Mouse (Mus musculus) kidney, adult 11 months (tissue): ENCODE data around the gene Samhd1.
A peak's percentile ranks its signal among the peaks of the same experiment; 100 is the strongest.
"Not testable (repeated sequence)": the region's sequence is repeated elsewhere in the genome, so short reads cannot be mapped to it uniquely, and the experiment has no call there.

Experiments used
- DNase-seq: peaks from one replicate; pipeline ENCODE4 v3.0.0; 2022

The Samhd1 gene

GRCm38 (mm10) chr2:157135014-157135413 is at the start of gene Samhd1:
Gene Samhd1 (minus strand): TSS chr2:157135265.
- peak; percentile 95 for DNase-seq

- DNase-seq: no peak
These were observed 43.1 kb upstream of the Samhd1 start for GRCm38 (mm10) chr2:157178167-157178566.

DNA sequence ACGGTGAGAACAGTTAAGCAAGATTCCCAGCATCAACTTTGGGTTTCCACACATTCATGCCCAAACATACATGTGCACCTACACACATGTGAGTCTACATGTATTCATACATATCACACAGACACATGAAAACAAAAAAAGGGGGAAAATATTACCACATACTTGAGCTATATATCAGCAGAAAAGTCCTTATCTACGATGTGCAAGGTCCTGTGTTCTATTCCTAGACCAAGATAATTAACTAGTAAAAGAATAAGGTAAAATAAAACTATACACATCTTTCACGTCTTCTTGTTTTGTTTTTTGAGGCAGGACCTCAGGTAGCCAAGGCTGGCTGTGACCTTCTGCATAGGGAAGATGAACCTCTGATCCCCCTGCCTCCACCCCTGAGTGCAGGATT is 41.2 kb upstream of the Samhd1 start:
- DNase-seq: no peak

DNA sequence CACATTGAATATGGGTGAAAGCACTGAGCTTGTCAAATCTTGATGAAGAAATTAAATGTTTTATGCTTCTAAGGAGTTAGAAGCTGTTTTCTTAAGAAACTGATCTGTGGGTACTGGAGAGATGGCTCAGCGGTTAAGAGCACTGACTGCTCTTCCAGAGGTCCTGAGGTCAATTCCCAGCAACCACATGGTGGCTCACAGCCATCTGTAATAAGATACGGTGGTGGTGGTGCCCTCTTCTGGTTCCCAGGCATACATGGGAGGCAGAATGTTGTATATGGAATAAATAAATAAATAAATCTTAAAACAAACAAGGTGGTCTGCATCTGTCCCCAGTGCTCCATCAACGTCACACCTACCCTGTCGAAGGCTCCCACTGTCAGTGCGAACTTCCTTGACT is 39.4 kb upstream of the Samhd1 start:
- no peak for DNase-seq

DNA sequence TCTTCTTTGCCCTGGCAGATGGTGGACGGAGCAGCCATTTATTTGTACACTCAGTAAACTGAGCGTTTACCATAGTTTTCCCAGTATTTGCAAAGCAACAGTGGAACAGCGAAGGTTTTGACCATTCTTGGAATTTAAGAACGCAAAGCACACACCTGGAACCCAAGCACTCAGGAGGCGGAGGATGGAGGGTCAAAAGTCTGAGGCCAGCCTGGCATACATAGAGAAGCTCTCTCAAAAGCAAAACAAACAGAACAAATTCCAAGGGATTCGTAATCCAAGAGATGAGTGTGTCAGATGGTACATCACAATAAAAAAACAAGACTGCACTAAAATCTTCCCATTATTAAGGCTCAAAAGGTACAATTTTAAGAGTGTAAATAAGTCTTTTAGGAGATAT is 38.5 kb upstream of the Samhd1 start:
- no peak for DNase-seq

DNA sequence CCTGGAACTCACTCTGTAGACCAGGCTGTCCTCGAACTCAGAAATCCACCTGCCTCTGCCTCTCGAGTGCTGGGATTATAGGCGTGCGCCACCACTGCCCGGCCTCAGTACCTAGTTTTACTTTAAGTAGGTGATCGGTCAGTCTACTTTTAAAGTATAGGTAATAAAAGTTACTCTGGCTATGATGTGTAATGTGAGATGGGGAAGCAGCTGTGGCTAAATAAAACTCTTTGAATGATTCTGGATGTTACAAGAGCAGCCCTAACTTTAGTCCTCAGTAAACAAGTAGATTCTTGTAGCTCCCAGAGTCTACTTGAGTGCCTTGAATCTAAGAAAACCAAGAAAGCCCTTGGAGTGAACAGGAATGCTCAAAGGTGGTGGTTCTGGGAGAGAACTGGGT is 37.9 kb upstream of the Samhd1 start:
- no peak for DNase-seq

- DNase-seq: no peak
These were observed 35.6 kb upstream of the Samhd1 start for GRCm38 (mm10) chr2:157170626-157171025.

GRCm38 (mm10) chr2:157170166-157170565 is 35.1 kb upstream of the Samhd1 start:
- DNase-seq: no peak

DNA sequence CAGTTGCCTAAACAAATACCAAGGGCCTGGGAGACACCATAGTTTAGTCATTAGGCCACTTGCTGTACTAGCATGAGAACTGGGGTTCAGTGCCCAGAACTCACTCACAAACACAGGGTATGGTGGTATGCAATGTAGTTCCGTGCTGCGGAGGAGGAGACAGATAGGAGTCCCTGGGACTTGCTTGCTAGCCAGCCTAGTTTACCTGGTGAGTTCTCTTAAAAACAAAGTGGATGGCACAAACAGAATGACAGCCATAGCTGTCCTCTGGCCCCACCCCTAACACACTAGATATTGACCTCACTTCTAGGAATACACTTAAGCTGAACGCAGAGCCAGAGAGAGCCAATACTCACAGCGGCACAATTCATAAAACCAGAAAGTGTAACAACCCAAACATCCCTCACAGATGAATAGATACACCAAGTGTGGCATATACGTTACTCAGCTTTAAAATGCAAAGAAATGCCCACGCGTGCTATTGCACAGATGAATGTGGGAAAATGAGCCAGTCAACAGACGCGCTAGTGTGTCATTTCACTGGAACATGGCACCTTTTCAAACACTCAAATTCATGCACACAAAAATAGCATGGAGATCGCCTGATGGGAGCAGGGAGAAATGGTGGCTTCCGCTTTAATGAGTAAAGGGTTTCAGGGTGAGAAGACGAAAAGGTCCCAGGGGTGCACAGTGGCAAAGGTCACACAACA is 31.5 kb upstream of the Samhd1 start:
- no peak for DNase-seq

GRCm38 (mm10) chr2:157165312-157166224 is 30.5 kb upstream of the Samhd1 start:
- not testable (repeated sequence) for DNase-seq

DNA sequence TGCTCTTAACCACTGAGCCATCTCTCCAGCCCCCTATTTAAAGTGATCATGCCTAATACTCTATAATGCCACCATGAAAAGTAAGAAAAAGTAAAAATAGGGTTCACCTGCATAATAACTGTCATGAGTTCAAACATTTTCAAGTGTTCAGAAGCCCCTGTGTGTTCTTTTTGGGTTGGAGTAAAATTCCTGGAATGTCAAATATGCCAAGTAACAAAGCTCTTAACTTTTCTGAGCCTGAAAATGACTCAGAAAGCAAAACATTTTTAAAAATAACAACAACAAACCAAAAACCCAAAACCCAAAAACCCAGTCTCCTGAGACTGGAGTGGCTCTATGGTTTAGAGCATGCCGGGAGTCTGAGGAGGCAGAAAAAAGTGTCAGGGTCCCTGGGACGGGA is 29.0 kb upstream of the Samhd1 start:
- no peak for DNase-seq

DNA sequence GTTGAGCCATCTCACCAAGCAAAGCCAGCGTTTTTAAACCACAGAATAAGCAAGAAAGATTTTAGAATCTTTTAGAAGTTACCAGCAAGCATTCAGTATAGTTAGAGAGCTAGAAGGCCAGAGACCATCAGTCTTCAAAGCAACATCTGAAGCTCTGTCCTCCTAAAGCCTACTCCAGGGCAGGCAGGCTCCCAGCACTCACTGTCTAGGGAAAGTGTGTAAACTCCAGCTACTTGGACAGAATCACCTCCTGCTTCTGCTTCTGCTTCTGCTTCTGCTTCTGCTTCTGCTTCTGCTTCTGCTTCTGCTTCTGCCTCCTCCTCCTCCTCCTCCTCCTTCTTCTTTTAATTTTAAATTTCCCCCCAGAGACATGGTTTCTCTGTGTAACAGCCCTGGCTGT is 21.0 kb upstream of the Samhd1 start:
- DNase-seq: no peak

DNA sequence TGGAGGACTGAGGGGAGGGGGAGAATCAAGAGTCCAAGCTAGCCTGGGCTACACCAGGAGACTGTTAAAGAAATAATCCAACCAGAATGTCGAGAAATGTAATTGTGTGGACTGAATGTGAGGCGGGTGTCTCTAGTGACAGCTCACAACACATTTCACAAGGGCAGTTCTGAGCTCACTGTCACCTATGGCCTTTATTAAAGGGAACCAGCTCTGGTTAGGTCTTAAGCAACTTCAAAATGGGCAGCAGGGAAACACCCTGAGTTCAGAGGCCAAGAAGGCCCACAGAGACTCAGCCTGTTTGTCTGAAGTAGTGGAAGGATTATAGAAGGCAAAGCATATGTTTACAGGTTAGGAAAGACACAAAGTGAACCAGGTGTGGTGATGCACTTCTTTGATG is 18.2 kb upstream of the Samhd1 start:
- DNase-seq: no peak

- DNase-seq: no peak
These were observed 13.4 kb upstream of the Samhd1 start for GRCm38 (mm10) chr2:157148417-157148816.

DNA sequence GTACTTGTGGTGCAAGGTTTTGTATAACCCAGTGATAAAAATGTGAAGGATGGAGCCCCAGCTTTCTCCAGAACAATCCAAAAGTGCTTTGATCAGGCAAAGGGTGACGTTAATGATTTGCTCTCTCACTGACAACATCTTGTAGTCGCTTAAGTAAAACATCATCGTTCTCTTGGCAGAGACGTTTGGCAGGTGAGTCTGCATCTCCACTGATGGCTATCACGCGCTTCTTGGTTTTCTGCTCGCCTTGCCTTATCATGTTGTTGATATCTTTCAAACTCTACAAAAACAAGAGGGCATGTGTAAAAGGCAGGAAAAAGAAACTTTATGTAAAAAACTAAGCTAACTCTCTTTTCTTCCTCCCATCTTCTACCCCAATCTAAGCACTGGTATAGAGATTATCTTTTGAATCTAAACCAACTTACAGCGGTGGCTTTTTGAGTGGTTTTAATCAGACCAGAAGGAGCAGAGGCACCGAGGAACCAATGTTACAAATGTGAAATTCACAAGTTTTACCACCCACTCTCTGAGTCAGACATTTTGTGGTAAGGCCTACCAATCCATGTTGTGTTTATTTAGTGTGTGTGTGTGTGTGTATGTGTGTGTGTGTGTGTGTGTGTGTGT is 12.4 kb upstream of the Samhd1 start:
- DNase-seq: no peak

GRCm38 (mm10) chr2:157145173-157145572 is 10.1 kb upstream of the Samhd1 start:
- no peak for DNase-seq

DNA sequence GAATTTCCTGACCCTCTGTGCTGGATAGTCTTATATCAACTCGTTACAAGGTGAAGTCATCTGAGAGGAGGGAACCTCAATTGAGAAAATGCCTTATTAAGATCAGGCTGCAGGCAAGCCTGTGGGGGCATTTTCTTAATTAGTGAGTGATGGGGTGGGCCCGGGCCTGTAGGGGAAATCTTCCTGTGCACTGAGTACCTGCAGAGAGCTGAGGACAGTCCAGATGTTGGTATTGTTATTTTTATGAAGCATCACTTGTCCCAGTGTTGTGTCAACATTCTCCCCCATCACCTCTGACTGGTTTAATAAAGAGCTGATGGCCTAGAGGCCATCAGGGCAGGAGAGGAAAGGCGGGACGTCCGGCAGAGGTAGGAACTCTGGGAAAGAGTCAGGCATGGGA is 9.1 kb upstream of the Samhd1 start:
- no peak for DNase-seq

DNA sequence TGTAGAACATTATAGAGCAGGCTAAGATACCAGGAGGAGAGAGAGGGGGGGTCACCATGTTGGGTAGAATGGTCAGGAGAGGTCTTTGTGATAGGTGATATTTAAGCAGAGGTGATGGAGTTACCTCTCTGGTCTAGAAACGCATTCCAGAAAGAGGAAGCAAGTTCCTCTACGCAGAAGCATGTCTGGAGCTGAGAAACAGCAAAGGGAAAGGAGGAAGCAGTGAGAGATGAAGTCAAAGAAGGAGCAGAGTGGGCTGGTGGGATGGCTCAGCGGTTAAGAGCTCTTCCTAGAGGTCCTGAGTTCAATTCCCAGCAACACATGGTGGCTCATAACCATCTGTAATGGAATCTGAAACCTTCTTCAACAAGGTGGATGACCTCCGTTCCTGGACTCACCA is 6.9 kb upstream of the Samhd1 start:
- DNase-seq: no peak

DNA sequence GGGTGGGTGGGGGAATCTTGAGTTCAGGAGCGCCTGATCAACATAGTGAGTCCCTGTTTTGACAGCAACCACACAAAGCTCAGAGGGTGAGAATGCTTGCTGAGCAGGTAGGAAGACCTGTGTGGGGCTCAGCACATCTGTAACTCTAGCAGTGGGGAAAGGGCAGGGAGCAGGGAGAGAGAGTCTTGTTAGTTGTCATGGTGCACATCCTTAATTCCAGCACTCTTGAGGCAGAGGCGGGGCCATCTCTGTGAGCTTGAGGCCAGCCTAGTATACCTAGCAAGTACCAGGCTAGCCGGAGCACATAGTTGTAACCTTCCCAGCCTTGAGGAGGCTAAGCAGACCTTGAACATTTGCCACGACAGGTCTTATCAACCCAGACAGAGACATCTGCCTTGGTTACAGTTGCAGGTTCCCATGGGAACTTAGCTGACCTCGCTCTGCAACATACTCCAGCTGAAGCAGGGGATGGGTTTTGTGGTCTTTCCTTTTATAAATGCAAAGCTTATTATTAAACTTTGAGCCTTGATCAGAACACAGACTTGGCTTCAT is 4.3 kb upstream of the Samhd1 start:
- DNase-seq: no peak

DNA sequence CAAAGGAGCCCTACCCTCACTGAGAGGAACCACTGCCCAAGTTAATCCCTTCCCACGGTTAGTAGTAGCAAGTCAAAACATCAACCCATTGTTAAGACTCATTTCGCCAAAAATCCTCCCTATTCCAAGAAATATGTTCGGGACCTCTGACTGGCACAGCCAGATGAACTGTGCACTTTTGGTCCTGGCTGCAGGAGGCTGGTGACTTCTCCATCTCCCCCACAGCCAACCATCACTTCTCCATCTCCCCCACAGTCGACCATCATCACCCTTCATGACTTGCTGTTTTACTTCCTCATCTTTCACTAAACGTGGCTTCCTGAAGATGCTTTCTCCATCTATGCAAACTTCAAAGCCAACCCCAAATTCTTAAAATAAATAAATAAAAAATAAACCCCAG is 3.7 kb upstream of the Samhd1 start:
- DNase-seq: no peak

GRCm38 (mm10) chr2:157137959-157138731 is 3.1 kb upstream of the Samhd1 start:
- no peak for DNase-seq

GRCm38 (mm10) chr2:157136646-157137045 is 1.6 kb upstream of the Samhd1 start:
- DNase-seq: no peak

GRCm38 (mm10) chr2:157136176-157136575 is 1.1 kb upstream of the Samhd1 start:
- no peak for DNase-seq
